Mouse (Mus musculus) midbrain, embryonic 14.5 days (tissue): ENCODE measurements around the gene Ift22. TPM values are rescaled to one million over a fixed set of nuclear protein-coding genes. Genes with fewer than 3 reads are reported as not detected.

Experiments
- ATAC-seq: fragments of 200-750 bp; cut with Nextera tagmentation; 2 replicates; pipeline ENCODE4 v1.8.0; 2017; ENCODE audit warnings: moderate number of reproducible peaks, moderate library complexity; ENCODE audit not compliant: low FRiP score, low TSS enrichment
- DNase-seq: peaks from one replicate; pipeline ENCODE4 v3.0.0-alpha.2; 2015
- H3K27ac ChIP-seq: fragments of 300-500 bp; sonication (generic); replicated peaks from 2 replicates; pipeline ENCODE4 v1.5.1; 2014; ENCODE audit warnings: mild to moderate bottlenecking, low read depth, low read length, moderate library complexity
- H3K27me3 ChIP-seq: fragments of 300-500 bp; sonication (generic); 2 replicates; pipeline ENCODE4 v1.6.1; 2014; ENCODE audit warnings: low read length, control low read depth, mixed read lengths; ENCODE audit not compliant: control insufficient read depth, insufficient read depth
- H3K36me3 ChIP-seq: fragments of 300-500 bp; sonication (generic); 2 replicates; pipeline ENCODE4 v1.6.1; 2014; ENCODE audit warnings: low read length, control low read depth; ENCODE audit not compliant: control insufficient read depth, insufficient read depth
- H3K4me1 ChIP-seq: fragments of 300-500 bp; sonication (generic); 2 replicates; pipeline ENCODE4 v1.6.1; 2014; ENCODE audit warnings: mild to moderate bottlenecking, antibody characterized with exemption, low read length, control low read depth; ENCODE audit not compliant: control insufficient read depth, insufficient read depth
- H3K4me2 ChIP-seq: fragments of 300-500 bp; sonication (generic); 2 replicates; pipeline ENCODE4 v1.6.1; 2014; ENCODE audit warnings: mild to moderate bottlenecking, low read length, moderate library complexity
- H3K4me3 ChIP-seq: fragments of 300-500 bp; sonication (generic); replicated peaks from 2 replicates; pipeline ENCODE4 v1.5.1; 2014; ENCODE audit warnings: low read depth, low read length
- H3K9ac ChIP-seq: fragments of 300-500 bp; sonication (generic); replicated peaks from 2 replicates; pipeline ENCODE4 v1.6.1; 2014; ENCODE audit warnings: mild to moderate bottlenecking, low read length, moderate library complexity
- H3K9me3 ChIP-seq: fragments of 300-500 bp; sonication (generic); 2 replicates; pipeline ENCODE4 v1.6.1; 2016; ENCODE audit warnings: low read length, control low read depth, mixed read lengths; ENCODE audit not compliant: control insufficient read depth
- WGBS: fragments of 180-500 bp; shearing (Covaris S2); extraction: QIAGEN DNeasy Blood & Tissue Kit; methylation state at CpG from one replicate; pipeline ENCODE4 v1.1.7; 2014; 5-methylcytosine and 5-hydroxymethylcytosine counted together
- polyA plus RNA-seq: library from polyadenylated mRNA; unstranded; fragments of >200 nt; fragmentation: Nextera tagmentation; extraction: Ambion mirVana; gene quantifications from 2 replicates; pipeline ENCODE4 v1.2.1, GENCODE M21; 2014

Gene Ift22
- polyA plus RNA-seq, 1 experiment from 2014 or later, result 133 TPM

GRCm38 (mm10) chr5:136961334-136961982, 53.5 kb downstream of the Ift22 start:
- H3K36me3 ChIP-seq, result peaks cover 42% of the 10 kb centered on the region
- DNase-seq (no peak), ATAC-seq (peak; percentile 15; the same call in 1 of the 2 replicates)
- WGBS, result 24% methylated on average over 5 of the region's 5 CpGs
- H3K27ac ChIP-seq, result peak overlapping the region; percentile 92
- peaks cover 12% of the 10 kb centered on the region for H3K4me1 ChIP-seq
- peak overlapping the region; percentile 51 for H3K4me3 ChIP-seq
- H3K9ac ChIP-seq, result peak overlapping the region; percentile 60
- H3K9me3 ChIP-seq, result no peaks in the 10 kb centered on the region
- H3K27me3 ChIP-seq, result no peaks in the 10 kb centered on the region
- H3K4me2 ChIP-seq, result peak overlapping the region; percentile 69

- ATAC-seq (peak; percentile 91), DNase-seq (peak; percentile 95)
- Histone ChIP-seq H3K27me3 (no peaks in the 10 kb centered on the region), H3K9ac (peak overlapping the region; percentile 60), H3K4me3 (peak overlapping the region; percentile 51), H3K4me2 (peak overlapping the region; percentile 69), H3K27ac (peak overlapping the region; percentile 92), H3K9me3 (no peaks in the 10 kb centered on the region), H3K4me1 (peaks cover 12% of the 10 kb centered on the region), H3K36me3 (peaks cover 48% of the 10 kb centered on the region)
- under 1% methylated on average over 20 of the region's 20 CpGs for WGBS
These were observed 54.1 kb downstream of the Ift22 start for GRCm38 (mm10) chr5:136961983-136962461.

DNA sequence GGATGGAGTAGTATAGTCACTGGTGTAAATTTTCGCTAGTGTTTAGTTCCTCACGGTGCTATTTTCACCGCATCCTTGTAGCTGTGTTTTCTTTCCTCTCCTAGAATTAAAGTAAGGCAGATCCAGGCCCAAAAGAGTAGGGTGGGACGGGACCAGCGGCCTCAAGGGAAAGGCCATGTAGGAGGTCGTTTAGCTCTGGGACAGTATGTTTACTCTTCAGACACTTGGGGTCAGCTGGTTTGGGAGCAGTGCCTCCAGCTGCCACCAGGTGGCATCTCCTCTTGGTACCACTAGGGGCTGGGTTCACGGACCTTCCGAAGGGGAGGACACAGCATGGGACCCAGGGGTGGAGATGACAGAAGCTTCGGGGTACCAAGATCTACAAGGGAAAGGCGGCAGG, 54.6 kb downstream of the Ift22 start:
- DNase-seq (peak; percentile 90), ATAC-seq (peak; percentile 72)
- H3K4me3 ChIP-seq, result peak overlapping the region; percentile 51
- H3K4me1 ChIP-seq, result peaks cover 12% of the 10 kb centered on the region
- H3K27ac ChIP-seq, result peak overlapping the region; percentile 92
- H3K9me3 ChIP-seq, result no peaks in the 10 kb centered on the region
- H3K27me3 ChIP-seq, result no peaks in the 10 kb centered on the region
- WGBS, result 1% methylated on average over 10 of the region's 10 CpGs
- peak overlapping the region; percentile 69 for H3K4me2 ChIP-seq
- peaks cover 46% of the 10 kb centered on the region for H3K36me3 ChIP-seq
- H3K9ac ChIP-seq, result peak overlapping the region; percentile 60

- Histone ChIP-seq H3K36me3 (peaks cover 45% of the 10 kb centered on the region), H3K9ac (peak overlapping the region; percentile 60), H3K27ac (peak overlapping the region; percentile 92), H3K27me3 (no peaks in the 10 kb centered on the region), H3K9me3 (no peaks in the 10 kb centered on the region), H3K4me2 (peak overlapping the region; percentile 69), H3K4me3 (peak overlapping the region; percentile 51), H3K4me1 (peaks cover 12% of the 10 kb centered on the region)
- DNase-seq (no peak), ATAC-seq (no peak)
- 75% methylated on average over 8 of the region's 8 CpGs for WGBS
These were observed 55.1 kb downstream of the Ift22 start for GRCm38 (mm10) chr5:136962966-136963540.

Other genes with a start within 250 kb of the Ift22 start
- gene Myl10, start 215.0 kb upstream of the Ift22 start, polyA plus RNA-seq, result not detected in 2 replicates
- 8.3 and 16.2 TPM in 2 replicates for gene Col26a1, start 24.9 kb upstream of the Ift22 start, polyA plus RNA-seq
- 440 and 487 TPM in 2 replicates for gene Fis1, start 45.1 kb downstream of the Ift22 start, polyA plus RNA-seq
- gene Cldn15, start 58.5 kb downstream of the Ift22 start, polyA plus RNA-seq, result 0.13 and 0.31 TPM in 2 replicates
- gene Plod3, start 78.9 kb downstream of the Ift22 start, polyA plus RNA-seq, result 25.8 and 28.1 TPM in 2 replicates
- gene Znhit1, start 79.9 kb downstream of the Ift22 start, polyA plus RNA-seq, result 94.0 and 117 TPM in 2 replicates
- gene Vgf, start 118.2 kb downstream of the Ift22 start, polyA plus RNA-seq, result 4.8 and 6.9 TPM in 2 replicates
- 214 and 238 TPM in 2 replicates for gene Ap1s1, start 138.0 kb downstream of the Ift22 start, polyA plus RNA-seq
- gene Serpine1, start 164.1 kb downstream of the Ift22 start, polyA plus RNA-seq, result 0.26 and 0.28 TPM in 2 replicates
- gene Trim56, start 208.1 kb downstream of the Ift22 start, polyA plus RNA-seq, result 1.5 and 2.8 TPM in 2 replicates
- not detected in 2 replicates for gene Muc3, start 241.2 kb downstream of the Ift22 start, polyA plus RNA-seq